Mouse (Mus musculus) retina, embryonic 14.5 days (tissue): Measurements from ENCODE around the gene Gm9048.
"Not testable (repeated sequence)": the region's sequence is repeated elsewhere in the genome, so short reads cannot be mapped to it uniquely, and the experiment has no call there.

Experiments
- DNase-seq: peaks from one replicate; pipeline ENCODE4 v3.0.0-alpha.2; 2015; ENCODE audit warnings: low spot score

Gene Gm9048

DNA sequence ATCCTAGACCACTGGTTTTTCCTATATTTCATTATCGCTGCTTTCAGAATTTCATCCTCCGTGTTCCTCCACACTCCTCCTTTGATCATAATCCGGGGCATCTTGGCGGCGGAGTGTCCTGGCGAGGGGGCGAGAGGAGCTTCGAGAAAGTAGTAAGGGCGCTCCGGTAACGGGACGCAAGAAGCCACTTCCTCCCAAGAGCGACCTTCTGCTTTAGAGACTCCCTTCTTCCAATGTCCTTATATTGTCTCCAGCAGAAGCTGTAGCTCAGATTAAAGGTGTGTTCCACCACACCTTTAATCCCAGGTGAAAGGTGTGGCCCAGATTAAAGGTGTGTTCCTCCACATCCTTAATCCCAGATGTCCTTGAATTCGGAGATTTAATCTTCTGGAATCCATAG lies at the start of gene Gm9048:
Gm9048 (minus strand) TSS at position 101 of the 400 bp plus-strand sequence.
- not testable (repeated sequence) for DNase-seq

DNA sequence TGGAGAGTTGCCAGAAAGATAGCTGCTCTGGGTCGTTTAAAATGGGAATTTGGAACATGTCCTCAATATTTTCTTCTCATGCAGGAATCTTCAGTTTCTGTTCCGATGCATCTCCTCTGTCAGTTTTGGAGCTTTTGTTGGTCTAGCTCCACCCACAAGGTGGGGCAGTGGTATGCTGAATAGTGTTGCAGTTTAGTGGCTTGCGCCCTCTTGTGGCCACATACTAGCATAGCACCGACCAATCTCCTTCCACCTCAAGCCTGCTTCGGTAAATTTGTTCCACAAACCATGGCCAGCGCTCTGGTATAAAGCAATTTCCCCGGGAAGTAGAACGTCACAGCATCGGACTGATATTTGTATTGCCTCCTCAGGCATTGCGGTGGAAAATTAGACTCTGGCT lies 22.0 kb upstream of the Gm9048 start:
- DNase-seq, result peak; percentile 95

DNA sequence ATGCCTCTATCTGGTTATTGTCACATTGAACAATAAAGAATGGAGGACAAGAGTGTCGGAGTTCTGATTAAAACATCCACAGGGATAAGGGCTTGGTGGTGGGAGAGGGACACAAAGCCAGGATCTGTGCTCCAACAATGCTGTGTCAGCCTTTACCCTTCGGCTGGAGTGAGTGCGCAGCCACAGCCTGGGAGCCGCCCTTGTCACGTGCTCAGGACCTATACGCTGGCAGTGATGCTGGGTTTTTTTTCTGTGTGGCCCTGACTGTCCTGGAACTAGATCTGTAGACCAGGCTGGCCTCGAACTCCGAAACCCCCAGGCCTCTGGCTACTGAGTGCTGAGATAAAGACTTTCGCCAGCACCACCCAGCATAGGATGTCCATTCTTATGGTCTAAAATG lies 21.0 kb upstream of the Gm9048 start:
- no peak for DNase-seq

DNA sequence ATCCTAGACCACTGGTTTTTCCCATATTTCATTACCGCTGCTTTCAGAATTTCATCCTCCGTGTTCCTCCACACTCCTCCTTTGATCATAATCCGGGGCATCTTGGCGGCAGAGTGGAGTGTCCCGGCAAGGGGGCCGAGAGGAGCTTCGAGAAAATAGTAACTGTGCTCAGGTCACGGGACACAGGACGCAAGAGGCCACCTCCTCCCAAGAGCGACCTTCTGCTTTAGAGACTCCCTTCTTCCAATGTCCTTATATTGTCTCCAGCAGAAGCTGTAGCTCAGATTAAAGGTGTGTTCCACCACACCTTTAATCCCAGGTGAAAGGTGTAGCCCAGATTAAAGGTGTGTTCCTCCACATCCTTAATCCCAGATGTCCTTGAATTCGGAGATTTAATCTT lies 5.5 kb upstream of the Gm9048 start, which contains the start of gene Gm9049:
Gm9049 (minus strand) TSS at position 101 of the 400 bp plus-strand sequence.
- DNase-seq, result not testable (repeated sequence)

DNA sequence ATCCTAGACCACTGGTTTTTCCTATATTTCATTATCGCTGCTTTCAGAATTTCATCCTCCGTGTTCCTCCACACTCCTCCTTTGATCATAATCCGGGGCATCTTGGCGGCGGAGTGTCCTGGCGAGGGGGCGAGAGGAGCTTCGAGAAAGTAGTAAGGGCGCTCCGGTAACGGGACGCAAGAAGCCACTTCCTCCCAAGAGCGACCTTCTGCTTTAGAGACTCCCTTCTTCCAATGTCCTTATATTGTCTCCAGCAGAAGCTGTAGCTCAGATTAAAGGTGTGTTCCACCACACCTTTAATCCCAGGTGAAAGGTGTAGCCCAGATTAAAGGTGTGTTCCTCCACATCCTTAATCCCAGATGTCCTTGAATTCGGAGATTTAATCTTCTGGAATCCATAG lies 5.3 kb downstream of the Gm9048 start, which contains the start of gene Gm9046:
Gm9046 (minus strand) TSS at position 101 of the 400 bp plus-strand sequence.
- not testable (repeated sequence) for DNase-seq

DNA sequence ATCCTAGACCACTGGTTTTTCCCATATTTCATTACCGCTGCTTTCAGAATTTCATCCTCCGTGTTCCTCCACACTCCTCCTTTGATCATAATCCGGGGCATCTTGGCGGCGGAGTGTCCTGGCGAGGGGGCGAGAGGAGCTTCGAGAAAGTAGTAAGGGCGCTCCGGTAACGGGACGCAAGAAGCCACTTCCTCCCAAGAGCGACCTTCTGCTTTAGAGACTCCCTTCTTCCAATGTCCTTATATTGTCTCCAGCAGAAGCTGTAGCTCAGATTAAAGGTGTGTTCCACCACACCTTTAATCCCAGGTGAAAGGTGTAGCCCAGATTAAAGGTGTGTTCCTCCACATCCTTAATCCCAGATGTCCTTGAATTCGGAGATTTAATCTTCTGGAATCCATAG lies 10.7 kb downstream of the Gm9048 start, which contains the start of gene Gm9045:
Gm9045 (minus strand) TSS at position 101 of the 400 bp plus-strand sequence.
- not testable (repeated sequence) for DNase-seq

DNA sequence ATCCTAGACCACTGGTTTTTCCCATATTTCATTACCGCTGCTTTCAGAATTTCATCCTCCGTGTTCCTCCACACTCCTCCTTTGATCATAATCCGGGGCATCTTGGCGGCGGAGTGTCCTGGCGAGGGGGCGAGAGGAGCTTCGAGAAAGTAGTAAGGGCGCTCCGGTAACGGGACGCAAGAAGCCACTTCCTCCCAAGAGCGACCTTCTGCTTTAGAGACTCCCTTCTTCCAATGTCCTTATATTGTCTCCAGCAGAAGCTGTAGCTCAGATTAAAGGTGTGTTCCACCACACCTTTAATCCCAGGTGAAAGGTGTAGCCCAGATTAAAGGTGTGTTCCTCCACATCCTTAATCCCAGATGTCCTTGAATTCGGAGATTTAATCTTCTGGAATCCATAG lies 16.2 kb downstream of the Gm9048 start, which contains the start of gene Gm9044:
Gm9044 (minus strand) TSS at position 101 of the 400 bp plus-strand sequence.
- DNase-seq, result not testable (repeated sequence)

DNA sequence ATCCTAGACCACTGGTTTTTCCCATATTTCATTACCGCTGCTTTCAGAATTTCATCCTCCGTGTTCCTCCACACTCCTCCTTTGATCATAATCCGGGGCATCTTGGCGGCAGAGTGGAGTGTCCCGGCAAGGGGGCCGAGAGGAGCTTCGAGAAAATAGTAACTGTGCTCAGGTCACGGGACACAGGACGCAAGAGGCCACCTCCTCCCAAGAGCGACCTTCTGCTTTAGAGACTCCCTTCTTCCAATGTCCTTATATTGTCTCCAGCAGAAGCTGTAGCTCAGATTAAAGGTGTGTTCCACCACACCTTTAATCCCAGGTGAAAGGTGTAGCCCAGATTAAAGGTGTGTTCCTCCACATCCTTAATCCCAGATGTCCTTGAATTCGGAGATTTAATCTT lies 21.6 kb downstream of the Gm9048 start, which contains the start of gene Gm9040:
Gm9040 (minus strand) TSS at position 101 of the 400 bp plus-strand sequence.
- DNase-seq, result not testable (repeated sequence)

DNA sequence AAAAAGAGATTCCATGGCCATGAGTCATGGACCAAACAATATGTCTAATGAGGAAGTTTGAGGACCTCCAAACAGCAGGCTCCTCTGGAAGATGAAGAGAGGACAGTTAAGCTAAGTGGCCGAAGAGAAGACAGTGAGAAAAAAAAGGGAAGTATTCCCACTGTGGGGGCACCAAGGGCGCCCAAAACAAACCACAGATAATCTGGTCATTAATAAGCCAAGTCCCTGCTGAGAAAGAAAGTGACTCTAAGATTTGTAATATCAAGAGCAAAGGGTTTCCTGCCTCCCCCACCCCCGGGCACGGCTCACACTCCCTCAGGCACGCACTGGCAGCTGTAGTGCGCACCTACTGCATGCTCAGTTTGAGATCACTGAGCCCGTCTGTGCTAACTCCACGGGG lies 29.5 kb downstream of the Gm9048 start:
- DNase-seq, result no peak

DNA sequence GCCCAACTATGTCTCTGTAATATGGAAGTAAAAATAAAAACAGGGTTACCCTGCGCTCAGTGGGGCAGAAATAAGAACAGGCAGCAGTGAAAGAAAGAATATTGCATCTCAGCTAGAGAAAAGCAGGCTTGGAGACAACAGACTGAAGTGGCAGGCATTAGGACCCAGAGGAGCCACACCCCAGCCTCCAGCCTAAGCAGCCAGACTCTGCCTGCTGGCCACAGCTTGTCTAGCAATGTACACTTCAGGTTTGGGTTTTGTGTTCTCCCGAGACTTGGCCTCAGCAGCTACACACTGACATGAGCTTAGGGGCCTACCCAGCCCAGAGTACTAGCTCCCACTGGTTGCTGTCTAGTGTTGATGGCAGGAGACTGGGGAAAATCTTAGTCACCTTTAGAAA lies 46.3 kb downstream of the Gm9048 start:
- not testable (repeated sequence) for DNase-seq
